Mouse (Mus musculus) CH12.LX (cell line): Measurements from ENCODE around the gene Crybb2. TPM values are rescaled to one million over a fixed set of nuclear protein-coding genes. Genes with fewer than 3 reads are reported as not detected.

Experiments used
- DNase-seq: peaks from one replicate; pipeline ENCODE4 v3.0.0-alpha.2; 2013; ENCODE audit errors: extremely low read depth
- H3K27ac ChIP-seq: 2 replicates; pipeline ENCODE4 v1.5.1; 2012; ENCODE audit warnings: low read depth, mild to moderate bottlenecking, control low read depth, moderate library complexity; ENCODE audit not compliant: insufficient read depth
- H3K27me3 ChIP-seq: replicated peaks from 2 replicates; pipeline ENCODE3; 2012; ENCODE audit warnings: inconsistent platforms
- H3K36me3 ChIP-seq, 2 experiments: replicated peaks in 1 of 2; 2 replicates each; pipeline versions ENCODE3 to v1.6.1; 2012; ENCODE audit warnings: inconsistent platforms in 1 of 2, low read length in 1 of 2, mild to moderate bottlenecking in 1 of 2, mixed read lengths in 1 of 2, moderate library complexity in 1 of 2; ENCODE audit not compliant: control insufficient read depth in 1 of 2, insufficient read depth in 1 of 2
- H3K4me1 ChIP-seq, 2 experiments: 2 replicates each; pipeline ENCODE4 v1.6.1; 2012; ENCODE audit warnings: inconsistent platforms in 1 of 2, moderate library complexity in 1 of 2; ENCODE audit not compliant: insufficient read depth in 2 of 2, control insufficient read depth in 1 of 2
- H3K4me2 ChIP-seq: 2 replicates; pipeline ENCODE4 v1.6.1; 2012; ENCODE audit warnings: low read depth, mild to moderate bottlenecking, control low read depth; ENCODE audit not compliant: poor library complexity, insufficient read depth, severe bottlenecking
- H3K4me3 ChIP-seq, 3 experiments: fragments of 150-350 bp in 1 of 3; sonication (generic) in 1 of 3; replicated peaks in 1 of 3; 2 replicates each; pipeline versions ENCODE3 to v1.5.1; 2011 to 2012; ENCODE audit warnings: low read depth in 2 of 3, low read length in 2 of 3, mild to moderate bottlenecking in 2 of 3, moderate library complexity in 2 of 3, control low read depth in 1 of 3, improper control_type of control experiment in 1 of 3, inconsistent platforms in 1 of 3, mixed read lengths in 1 of 3; ENCODE audit not compliant: poor library complexity in 1 of 3
- H3K79me2 ChIP-seq: replicated peaks from 2 replicates; pipeline ENCODE4 v1.6.1; 2012; ENCODE audit warnings: mild to moderate bottlenecking, moderate library complexity; ENCODE audit not compliant: control insufficient read depth, poor library complexity, insufficient read depth, severe bottlenecking; ENCODE audit errors: extremely low read depth
- H3K9ac ChIP-seq: 2 replicates; pipeline ENCODE4 v1.6.1; 2012; ENCODE audit warnings: low read depth, mild to moderate bottlenecking, control low read depth, moderate library complexity; ENCODE audit not compliant: insufficient read depth
- H3K9me3 ChIP-seq: replicated peaks from 2 replicates; pipeline ENCODE3; 2012; ENCODE audit warnings: low read length, inconsistent platforms, mixed read lengths
- CHD1 ChIP-seq: IDR thresholded peaks from 2 replicates; pipeline ENCODE4 v1.6.1; 2012; ENCODE audit warnings: low read depth, low read length, improper control_type of control experiment, inconsistent platforms
- CHD2 ChIP-seq: IDR thresholded peaks from 2 replicates; pipeline ENCODE4 v1.6.1; 2011; ENCODE audit warnings: low read length, improper control_type of control experiment
- CTCF ChIP-seq, 2 experiments: IDR thresholded peaks in 1 of 2; conservative IDR thresholded peaks in 1 of 2; 2 replicates each; pipeline ENCODE4 v1.5.1; 2011 to 2012; ENCODE audit warnings: low read depth in 2 of 2, low read length in 2 of 2, improper control_type of control experiment in 1 of 2, inconsistent platforms in 1 of 2, mild to moderate bottlenecking in 1 of 2, moderate library complexity in 1 of 2
- E2F4 ChIP-seq: IDR thresholded peaks from 2 replicates; pipeline ENCODE4 v1.6.1; 2011; ENCODE audit warnings: low read depth, low read length, improper control_type of control experiment; ENCODE audit not compliant: insufficient replicate concordance
- ELF1 ChIP-seq: IDR thresholded peaks from 2 replicates; pipeline ENCODE4 v1.6.1; 2014; ENCODE audit warnings: low read depth, mild to moderate bottlenecking, inconsistent platforms, low read length, improper control_type of control experiment
- EP300 ChIP-seq: IDR thresholded peaks from 2 replicates; pipeline ENCODE4 v1.6.1; 2011; ENCODE audit warnings: low read length, improper control_type of control experiment
- ETS1 ChIP-seq: conservative IDR thresholded peaks from 2 replicates; pipeline ENCODE4 v1.6.1; 2012; ENCODE audit warnings: low read depth, mild to moderate bottlenecking, inconsistent platforms, low read length, improper control_type of control experiment, moderate library complexity
- GABPA ChIP-seq: IDR thresholded peaks from 2 replicates; pipeline ENCODE4 v1.6.1; 2012; ENCODE audit warnings: low read depth, low read length, improper control_type of control experiment, inconsistent platforms; ENCODE audit not compliant: insufficient replicate concordance
- IRF4 ChIP-seq: IDR thresholded peaks from 2 replicates; pipeline ENCODE4 v1.6.1; 2014; ENCODE audit warnings: low read depth, mild to moderate bottlenecking, inconsistent platforms, low read length, improper control_type of control experiment
- JUN ChIP-seq: IDR thresholded peaks from 2 replicates; pipeline ENCODE4 v1.6.1; 2011; ENCODE audit warnings: low read depth, mild to moderate bottlenecking, low read length, improper control_type of control experiment, moderate library complexity; ENCODE audit not compliant: insufficient read depth
- JUND ChIP-seq: conservative IDR thresholded peaks from 2 replicates; pipeline ENCODE4 v1.6.1; 2011; ENCODE audit warnings: low read depth, low read length, improper control_type of control experiment
- MAX ChIP-seq: IDR thresholded peaks from 2 replicates; pipeline ENCODE4 v1.6.1; 2011; ENCODE audit warnings: low read length, improper control_type of control experiment
- MAZ ChIP-seq: IDR thresholded peaks from 2 replicates; pipeline ENCODE4 v1.6.1; 2012; ENCODE audit warnings: low read depth, mild to moderate bottlenecking, inconsistent platforms, low read length, improper control_type of control experiment, moderate library complexity
- MYC ChIP-seq: IDR thresholded peaks from 2 replicates; pipeline ENCODE4 v1.6.1; 2011; ENCODE audit warnings: low read depth, mild to moderate bottlenecking, improper control_type of control experiment, low read length
- NELFE ChIP-seq: IDR thresholded peaks from 2 replicates; pipeline ENCODE4 v1.6.1; 2011; ENCODE audit warnings: low read depth, low read length, improper control_type of control experiment
- NRF1 ChIP-seq: IDR thresholded peaks from 2 replicates; pipeline ENCODE4 v1.6.1; 2014; ENCODE audit warnings: low read depth, mild to moderate bottlenecking, inconsistent platforms, low read length, improper control_type of control experiment, moderate library complexity
- POLR2A ChIP-seq: IDR thresholded peaks from 2 replicates; pipeline ENCODE4 v1.6.1; 2011; ENCODE audit warnings: low read depth, mild to moderate bottlenecking, improper control_type of control experiment, low read length
- POLR2AphosphoS2 ChIP-seq: IDR thresholded peaks from 2 replicates; pipeline ENCODE4 v1.6.1; 2011; ENCODE audit warnings: low read depth, low read length, improper control_type of control experiment
- RAD21 ChIP-seq: IDR thresholded peaks from 2 replicates; pipeline ENCODE4 v1.6.1; 2011; ENCODE audit warnings: low read depth, mild to moderate bottlenecking, low read length, improper control_type of control experiment, moderate library complexity
- SIN3A ChIP-seq: IDR thresholded peaks from 2 replicates; pipeline ENCODE4 v1.6.1; 2012; ENCODE audit warnings: low read length, improper control_type of control experiment, inconsistent platforms
- SMC3 ChIP-seq: IDR thresholded peaks from 2 replicates; pipeline ENCODE4 v1.6.1; 2011; ENCODE audit warnings: low read depth, low read length, improper control_type of control experiment
- USF2 ChIP-seq: conservative IDR thresholded peaks from 2 replicates; pipeline ENCODE4 v1.6.1; 2011; ENCODE audit warnings: low read depth, low read length, improper control_type of control experiment
- ZC3H11A ChIP-seq: IDR thresholded peaks from 2 replicates; pipeline ENCODE4 v1.6.1; 2012; ENCODE audit warnings: low read depth, mild to moderate bottlenecking, inconsistent platforms, low read length, improper control_type of control experiment
- ZKSCAN1 ChIP-seq: IDR thresholded peaks from 2 replicates; pipeline ENCODE4 v1.6.1; 2012; ENCODE audit warnings: low read depth, inconsistent platforms, low read length, improper control_type of control experiment, borderline replicate concordance
- ZNF384 ChIP-seq: IDR thresholded peaks from 2 replicates; pipeline ENCODE4 v1.6.1; 2012; ENCODE audit warnings: low read depth, low read length, improper control_type of control experiment, inconsistent platforms
- dilution Hi-C: fragments of 300-500 bp; cut with MboI; formaldehyde crosslinking; loops from 2 replicates; pipeline ENCODE4 v1.14.3; 2020; ENCODE audit warnings: low sequenced_read_pairs; ENCODE audit not compliant: extremely low pct_unique_long_range_greater_than_20kb, extremely low pct_ligation_motif_present
- in situ Hi-C: fragments of 300-500 bp; cut with MboI; formaldehyde crosslinking; loops from 3 replicates; pipeline ENCODE4 v1.14.3; 2019; ENCODE audit warnings: low sequenced_read_pairs, low pct_ligation_motif_present, low pct_unique_long_range_greater_than_20kb, mixed read lengths
- polyA plus RNA-seq: library from polyadenylated mRNA; unstranded; fragments of >175 nt; gene quantifications from 2 replicates; pipeline ENCODE4 v1.2.1, GENCODE M21; 2012; ENCODE audit warnings: low read depth; ENCODE audit not compliant: insufficient read length
- total RNA-seq, 2 experiments: library from RNA; depleted of rRNA; stranded (reverse); fragments of 300-350 nt in 1 of 2; fragments of >200 nt in 1 of 2; gene quantifications; 2 replicates each; pipeline ENCODE4 v1.2.3; 2012 to 2014

The Crybb2 gene
- total and polyA plus RNA-seq, 3 experiments = not detected

GRCm38 (mm10) chr5:113101457-113101856 lies 31.5 kb upstream of the Crybb2 start:
- Histone ChIP-seq H3K9ac (no peak overlapping the region), H3K9me3 (no peaks in the 10 kb centered on the region), H3K27me3 (no peaks in the 10 kb centered on the region), H3K36me3 (peaks cover 0 to 41% of the 10 kb centered on the region in 2 experiments), H3K79me2 (no peaks in the 10 kb centered on the region), H3K27ac (no peak overlapping the region), H3K4me3 (no peak overlapping the region), H3K4me2 (no peak overlapping the region), H3K4me1 (peaks cover 4 to 25% of the 10 kb centered on the region in 2 experiments; a peak in 3 of 4 replicates)
- TF ChIP-seq MAX (no peak), SIN3A (no peak), E2F4 (no peak), CHD1 (no peak), ZKSCAN1 (no peak), IRF4 (no peak), NRF1 (no peak), SMC3 (no peak)
- dilution Hi-C loops (no loop called here), in situ Hi-C loops (no loop called here)
- no peak for DNase-seq

GRCm38 (mm10) chr5:113100422-113100821 lies 30.5 kb upstream of the Crybb2 start:
- dilution Hi-C loops = no loop called here
- Histone ChIP-seq H3K4me2 (no peak overlapping the region), H3K4me1 (peaks cover 4 to 21% of the 10 kb centered on the region in 2 experiments; a peak in 3 of 4 replicates), H3K27ac (no peak overlapping the region), H3K9ac (no peak overlapping the region), H3K27me3 (no peaks in the 10 kb centered on the region)
- TF ChIP-seq ZC3H11A = no peak
- TF ChIP-seq GABPA = no peak
- TF ChIP-seq, all 38 proteins: peak for 0
- Histone ChIP-seq H3K9me3 (no peaks in the 10 kb centered on the region), H3K36me3 (peaks cover 0 to 52% of the 10 kb centered on the region in 2 experiments), H3K79me2 (no peaks in the 10 kb centered on the region), H3K4me3 (no peak overlapping the region)
- in situ Hi-C loops = no loop called here
- DNase-seq = no peak

GRCm38 (mm10) chr5:113099546-113099945 lies 29.6 kb upstream of the Crybb2 start:
- Histone ChIP-seq H3K9ac (no peak overlapping the region), H3K27me3 (no peaks in the 10 kb centered on the region), H3K79me2 (no peaks in the 10 kb centered on the region), H3K4me2 (no peak overlapping the region), H3K27ac (no peak overlapping the region), H3K9me3 (no peaks in the 10 kb centered on the region), H3K4me3 (no peak overlapping the region), H3K36me3 (peaks cover 0 to 59% of the 10 kb centered on the region in 2 experiments), H3K4me1 (peaks cover 4 to 15% of the 10 kb centered on the region in 2 experiments; a peak in 3 of 4 replicates)
- peak; percentile 82 for DNase-seq
- dilution Hi-C loops (loop anchor here (25.0 kb wide), 1 partner anchor 88 kb away; no protein-coding TSS in a partner anchor), in situ Hi-C loops (no loop called here)
- TF ChIP-seq USF2 = no peak
- TF ChIP-seq MYC = no peak
- no peak for TF ChIP-seq ELF1
- TF ChIP-seq JUN = no peak
- no peak for TF ChIP-seq E2F4
- no peak for TF ChIP-seq ZKSCAN1
- TF ChIP-seq ZNF384 = no peak
- TF ChIP-seq POLR2AphosphoS2 = no peak
- peak; percentile 99 for TF ChIP-seq SMC3
- no peak for TF ChIP-seq EP300
- TF ChIP-seq IRF4 = no peak
- no peak for TF ChIP-seq CHD2
- no peak for TF ChIP-seq MAX
- TF ChIP-seq POLR2A = no peak
- no peak for TF ChIP-seq SIN3A
- TF ChIP-seq ETS1 = no peak
- TF ChIP-seq NELFE = peak; percentile 61; the same call in 1 of the 2 replicates
- peak; percentile 99 to 100 for TF ChIP-seq CTCF (conservative IDR thresholded peaks at IDR 0.05 in 1 of 2, IDR thresholded peaks at IDR 0.05 in 1 of 2; ENCODE audit: low read depth in 2 of 2, low read length in 2 of 2)
- TF ChIP-seq JUND = no peak
- TF ChIP-seq MAZ = no peak
- peak; percentile 96 for TF ChIP-seq RAD21
- TF ChIP-seq ZC3H11A = peak; percentile 90
